Mouse (Mus musculus) small intestine, adult 2 months (tissue): Measurements from ENCODE around the gene Bspry. TPM values are rescaled to one million over a fixed set of nuclear protein-coding genes. Genes with fewer than 3 reads are reported as not detected.

Experiments used
- H3K27ac ChIP-seq: fragments of 200-500 bp; 2 replicates; pipeline ENCODE4 v1.5.1; 2012; ENCODE audit warnings: low read depth, low read length, control low read depth, inconsistent platforms; ENCODE audit not compliant: insufficient read depth
- H3K27me3 ChIP-seq: fragments of 200-500 bp; 2 replicates; pipeline ENCODE4 v1.6.1; 2012; ENCODE audit warnings: mild to moderate bottlenecking, moderate library complexity, low read length, inconsistent platforms; ENCODE audit not compliant: control insufficient read depth, insufficient read depth
- H3K36me3 ChIP-seq: fragments of 200-500 bp; 2 replicates; pipeline ENCODE4 v1.6.1; 2012; ENCODE audit warnings: mild to moderate bottlenecking, low read length, control low read depth, inconsistent platforms; ENCODE audit not compliant: control insufficient read depth, insufficient read depth
- H3K4me1 ChIP-seq: fragments of 200-500 bp; 2 replicates; pipeline ENCODE4 v1.6.1; 2012; ENCODE audit warnings: low read length, inconsistent platforms, mixed read lengths; ENCODE audit not compliant: control insufficient read depth, insufficient read depth, insufficient read length
- H3K4me3 ChIP-seq: fragments of 200-500 bp; 2 replicates; pipeline ENCODE4 v1.5.1; 2012; ENCODE audit warnings: low read depth, mild to moderate bottlenecking, control low read depth, inconsistent platforms, low read length, moderate library complexity
- CTCF ChIP-seq: fragments of 200-500 bp; IDR thresholded peaks from 2 replicates; pipeline ENCODE4 v1.5.1; 2012; ENCODE audit warnings: low read depth, mild to moderate bottlenecking, control low read depth, inconsistent platforms, low read length, moderate library complexity, mixed read lengths; ENCODE audit not compliant: insufficient replicate concordance, insufficient read length; ENCODE audit errors: extremely low read depth
- POLR2A ChIP-seq: fragments of 200-500 bp; IDR thresholded peaks from 2 replicates; pipeline ENCODE4 v1.6.1; 2012; ENCODE audit warnings: low read depth, mild to moderate bottlenecking, control low read depth, inconsistent platforms, low read length, moderate library complexity
- WGBS: fragments of 180-500 bp; shearing (Covaris S2); methylation state at CpG from one replicate; pipeline ENCODE4 v1.1.7; 2018; 5-methylcytosine and 5-hydroxymethylcytosine counted together
- polyA plus RNA-seq: library from polyadenylated mRNA; depleted of rRNA; stranded (reverse); fragments of >200 nt; gene quantifications from 2 replicates; pipeline ENCODE4 v1.2.3, GENCODE M21; 2012

Gene Bspry
- polyA plus RNA-seq, 1 experiment = 104 TPM

GRCm38 (mm10) chr4:62495946-62496345, 16.1 kb downstream of the Bspry start:
- Histone ChIP-seq H3K4me1 (peaks cover 16% of the 10 kb centered on the region; the same call in 1 of the 2 replicates), H3K4me3 (no peak overlapping the region), H3K36me3 (peaks cover 29% of the 10 kb centered on the region), H3K27me3 (no peaks in the 10 kb centered on the region), H3K27ac (no peak overlapping the region)
- TF ChIP-seq CTCF (no peak), POLR2A (no peak)
- WGBS = 29% methylated on average over 8 of the region's 8 CpGs

- TF ChIP-seq CTCF (no peak), POLR2A (no peak)
- Histone ChIP-seq H3K4me1 (peaks cover 16% of the 10 kb centered on the region; the same call in 1 of the 2 replicates), H3K36me3 (peaks cover 25% of the 10 kb centered on the region), H3K27ac (no peak overlapping the region), H3K27me3 (no peaks in the 10 kb centered on the region), H3K4me3 (no peak overlapping the region)
- WGBS = 16% methylated on average over 8 of the region's 8 CpGs
Observed at GRCm38 (mm10) chr4:62496815-62497214, 17.0 kb downstream of the Bspry start.

- WGBS = 41% methylated on average over 4 of the region's 4 CpGs
- peak overlapping the region; percentile 97 for H3K27ac ChIP-seq
- H3K36me3 ChIP-seq = peaks cover 25% of the 10 kb centered on the region
- TF ChIP-seq CTCF (no peak), POLR2A (no peak; the same call in 1 of the 2 replicates)
- peaks cover 27% of the 10 kb centered on the region for H3K4me1 ChIP-seq
- no peaks in the 10 kb centered on the region for H3K27me3 ChIP-seq
- peak overlapping the region; percentile 26; the same call in 1 of the 2 replicates for H3K4me3 ChIP-seq
Observed at GRCm38 (mm10) chr4:62500799-62501198, 20.9 kb downstream of the Bspry start.

- H3K27me3 ChIP-seq = no peaks in the 10 kb centered on the region
- H3K4me1 ChIP-seq = peaks cover 20% of the 10 kb centered on the region
- peak overlapping the region; percentile 97 for H3K27ac ChIP-seq
- peaks cover 25% of the 10 kb centered on the region for H3K36me3 ChIP-seq
- no peak for TF ChIP-seq CTCF
- TF ChIP-seq POLR2A = no peak
- peak overlapping the region; percentile 96 for H3K4me3 ChIP-seq
- under 1% methylated on average over 7 of the region's 7 CpGs for WGBS
Observed at GRCm38 (mm10) chr4:62501534-62501933, 21.7 kb downstream of the Bspry start.

GRCm38 (mm10) chr4:62501964-62502732, 22.3 kb downstream of the Bspry start:
- 1% methylated on average over 38 of the region's 38 CpGs for WGBS
- Histone ChIP-seq H3K27ac (peak overlapping the region; percentile 97), H3K36me3 (peaks cover 23% of the 10 kb centered on the region), H3K4me1 (peaks cover 18% of the 10 kb centered on the region), H3K27me3 (no peaks in the 10 kb centered on the region), H3K4me3 (peak overlapping the region; percentile 96)
- no peak for TF ChIP-seq CTCF
- TF ChIP-seq POLR2A = peak; percentile 86

GRCm38 (mm10) chr4:62502969-62503368, 23.1 kb downstream of the Bspry start:
- H3K36me3 ChIP-seq = peaks cover 19% of the 10 kb centered on the region
- peaks cover 18% of the 10 kb centered on the region for H3K4me1 ChIP-seq
- whole genome bisulfite sequencing = 22% methylated on average over 7 of the region's 7 CpGs
- peak overlapping the region; percentile 97 for H3K27ac ChIP-seq
- no peaks in the 10 kb centered on the region for H3K27me3 ChIP-seq
- H3K4me3 ChIP-seq = peak overlapping the region; percentile 34
- TF ChIP-seq CTCF = no peak
- no peak for TF ChIP-seq POLR2A

GRCm38 (mm10) chr4:62503374-62503970, 23.6 kb downstream of the Bspry start, which contains the start of gene Hdhd3:
Hdhd3 (minus strand) TSS chr4:62503467.
- H3K4me3 ChIP-seq = peak within 1 kb of the TSS; percentile 96
- H3K4me1 ChIP-seq = peaks cover 18% of the 10 kb centered on the region
- peak within 1 kb of the TSS; percentile 97 for H3K27ac ChIP-seq
- whole genome bisulfite sequencing = 35% methylated on average over 3 of the region's 3 CpGs
- no peaks in the 10 kb centered on the region for H3K27me3 ChIP-seq
- H3K36me3 ChIP-seq = peaks cover 22% of the 10 kb centered on the region
- TF ChIP-seq CTCF = no peak
- TF ChIP-seq POLR2A = no peak
